Mouse (Mus musculus) CD4-positive, CD25-positive, alpha-beta regulatory T cell, adult 9 weeks (primary cell): ENCODE results near the gene Galnt5. TPM values are rescaled to one million over a fixed set of nuclear protein-coding genes. Genes with fewer than 3 reads are reported as not detected.

ENCODE experiments used
- polyA plus RNA-seq: library from polyadenylated mRNA; unstranded; fragments of 100-300 nt; shearing (Covaris generic); gene quantifications from one replicate; pipeline ENCODE4 v1.2.1, GENCODE M21; 2017

Gene Galnt5
- not detected for polyA plus RNA-seq

GRCm38 (mm10) chr2:57997752-57998430 lies at the start of gene Galnt5:
Gene Galnt5, plus strand, starts transcription at chr2:57997884.

GRCm38 (mm10) chr2:58052821-58053581 lies 55.3 kb downstream of the Galnt5 start, which contains the start of gene Ermn:
Gene Ermn, minus strand, starts transcription at chr2:58052864.

Other genes with a start within 250 kb of the Galnt5 start
- gene Ermn, start 55.0 kb downstream of the Galnt5 start, polyA plus RNA-seq, result not detected
- gene Cytip, start 197.6 kb downstream of the Galnt5 start, polyA plus RNA-seq, result 690 TPM